Mouse (Mus musculus) lung, adult 2 months (tissue): ENCODE results near the gene Zfp57. TPM values are rescaled to one million over a fixed set of nuclear protein-coding genes. Genes with fewer than 3 reads are reported as not detected.
A peak's percentile ranks its signal among the peaks of the same experiment; 100 is the strongest.

Source experiments
- DNase-seq: peaks from one replicate; pipeline ENCODE4 v3.0.0; 2022
- H3K4me1 ChIP-seq: fragments of 200-500 bp; 2 replicates; pipeline ENCODE4 v1.6.1; 2011; ENCODE audit warnings: low read length; ENCODE audit not compliant: control insufficient read depth, insufficient read depth
- H3K4me3 ChIP-seq: fragments of 200-500 bp; replicated peaks from 2 replicates; pipeline ENCODE3; 2011; ENCODE audit warnings: low read depth, mild to moderate bottlenecking, control low read depth, low read length; ENCODE audit errors: extremely low read depth
- CTCF ChIP-seq: fragments of 200-500 bp; IDR thresholded peaks from 2 replicates; pipeline ENCODE4 v1.5.1; 2011; ENCODE audit warnings: mild to moderate bottlenecking, low read length, control low read depth; ENCODE audit not compliant: insufficient read depth
- POLR2A ChIP-seq: fragments of 200-500 bp; IDR thresholded peaks from 2 replicates; pipeline ENCODE4 v1.6.1; 2011; ENCODE audit warnings: low read depth, mild to moderate bottlenecking, control low read depth, low read length, borderline replicate concordance; ENCODE audit errors: extremely low read depth
- WGBS: fragments of 180-500 bp; shearing (Covaris S2); methylation state at CpG from one replicate; pipeline ENCODE4 v1.1.7; 2018; 5-methylcytosine and 5-hydroxymethylcytosine counted together
- polyA plus RNA-seq: library from polyadenylated mRNA; depleted of rRNA; stranded (reverse); fragments of >200 nt; gene quantifications from 2 replicates; pipeline ENCODE4 v1.2.3, GENCODE M21; 2012; rRNA removed

Gene Zfp57
- 12.8 and 21.6 TPM in 2 replicates for polyA plus RNA-seq

DNA sequence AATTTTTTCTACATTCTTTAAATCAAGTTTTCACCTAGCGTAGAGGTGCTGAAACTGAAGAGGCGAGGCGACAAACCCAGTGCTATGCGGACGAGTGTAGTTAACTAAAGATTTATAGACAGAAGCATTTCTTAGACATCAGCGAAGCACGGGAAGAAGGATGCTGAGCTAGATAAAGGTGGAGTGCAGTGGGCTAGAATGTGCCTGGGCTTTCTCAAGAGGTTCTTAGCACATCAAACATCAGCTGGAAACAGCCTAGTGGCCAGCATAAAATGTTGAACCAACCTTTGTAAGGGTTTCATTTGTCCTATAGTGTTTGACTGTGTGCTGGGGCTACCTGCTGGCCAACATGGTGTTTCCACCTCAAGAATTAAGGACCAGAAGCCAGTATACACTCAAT, at the start of gene Zfp57:
Zfp57 (plus strand) TSS at position 301 of the 400 bp plus-strand sequence.
- H3K4me3 ChIP-seq = no peak within 1 kb of the TSS
- 93% methylated on average over 7 of the region's 7 CpGs for WGBS

GRCm38 (mm10) chr17:36952631-36953030, 48.3 kb upstream of the Zfp57 start:
- peaks cover 3% of the 10 kb centered on the region for H3K4me1 ChIP-seq
- H3K4me3 ChIP-seq = no peak overlapping the region
- DNase-seq = no peak
- TF ChIP-seq POLR2A (no peak), CTCF (no peak)
- 95% methylated on average over 2 of the region's 2 CpGs for WGBS

More for the DNA sequence above, at the start of gene Zfp57:
- no peak for TF ChIP-seq CTCF
- no peak for TF ChIP-seq POLR2A
- DNase-seq = no peak
- H3K4me1 ChIP-seq = peaks cover 4% of the 10 kb centered on the region

DNA sequence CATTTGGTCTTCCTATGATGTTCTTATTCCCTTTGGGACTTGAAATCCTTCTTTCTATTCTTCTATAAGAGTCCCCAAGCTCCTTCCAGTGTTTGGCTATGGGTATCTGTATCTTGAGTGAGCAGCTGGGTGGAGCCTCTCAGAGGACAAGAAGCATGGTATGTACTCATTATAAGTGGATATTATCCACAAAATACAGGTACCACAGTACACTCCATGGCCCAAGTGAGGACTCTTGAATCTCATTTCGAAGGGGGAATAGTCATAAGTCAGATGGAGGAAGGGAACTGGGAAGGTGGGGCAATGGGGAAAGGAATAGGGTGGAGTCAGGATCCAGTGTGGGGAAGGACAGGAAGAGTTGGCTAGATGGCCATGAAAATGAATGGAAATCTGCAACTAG, 47.9 kb upstream of the Zfp57 start:
- no peak overlapping the region for H3K4me3 ChIP-seq
- H3K4me1 ChIP-seq = peaks cover 4% of the 10 kb centered on the region
- WGBS = 70% methylated on average over 1 of the region's 1 CpGs
- no peak for DNase-seq
- TF ChIP-seq CTCF (no peak), POLR2A (no peak)

GRCm38 (mm10) chr17:36957999-36958743, 42.8 kb upstream of the Zfp57 start, which contains the start of the genes Znrd1 and Znrd1as:
Znrd1 (minus strand) TSS chr17:36958559.
Znrd1as (plus strand) TSS chr17:36958592.
- under 1% methylated on average over 46 of the region's 46 CpGs for WGBS
- H3K4me1 ChIP-seq = peaks cover 6% of the 10 kb centered on the region
- peak within 1 kb of the TSS; percentile 88 for H3K4me3 ChIP-seq
- TF ChIP-seq POLR2A = peak; percentile 77; the same call in 1 of the 2 replicates
- TF ChIP-seq CTCF = no peak
- peak; percentile 88 for DNase-seq

DNA sequence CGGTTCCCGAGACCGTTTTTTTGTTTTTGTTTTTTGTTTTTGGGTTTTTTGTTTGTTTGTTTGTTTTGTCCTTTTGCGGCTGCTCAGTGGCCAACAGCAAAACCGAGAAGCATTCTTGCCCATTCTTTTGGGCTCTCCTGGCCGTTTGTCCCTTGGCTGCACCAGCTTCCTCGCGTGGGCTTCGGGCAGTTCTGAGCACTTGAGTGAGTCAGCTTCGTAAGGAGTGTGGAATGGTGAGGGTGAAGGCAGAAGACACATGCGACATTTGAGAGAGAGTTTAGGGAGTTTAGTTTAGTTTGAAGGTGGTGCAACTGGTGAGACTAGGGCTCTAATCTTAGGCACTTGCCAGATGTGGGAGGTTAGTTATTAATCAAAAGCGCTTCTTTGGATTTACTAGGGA, 42.1 kb upstream of the Zfp57 start:
- no peak for DNase-seq
- WGBS = 11% methylated on average over 12 of the region's 12 CpGs
- peak overlapping the region; percentile 88 for H3K4me3 ChIP-seq
- no peak for TF ChIP-seq CTCF
- TF ChIP-seq POLR2A = no peak
- H3K4me1 ChIP-seq = peaks cover 6% of the 10 kb centered on the region

GRCm38 (mm10) chr17:36961125-36961524, 39.8 kb upstream of the Zfp57 start:
- no peak overlapping the region for H3K4me3 ChIP-seq
- H3K4me1 ChIP-seq = peaks cover 6% of the 10 kb centered on the region
- DNase-seq = no peak
- no peak for TF ChIP-seq CTCF
- no peak for TF ChIP-seq POLR2A
- 54% methylated on average over 1 of the region's 1 CpGs for WGBS

DNA sequence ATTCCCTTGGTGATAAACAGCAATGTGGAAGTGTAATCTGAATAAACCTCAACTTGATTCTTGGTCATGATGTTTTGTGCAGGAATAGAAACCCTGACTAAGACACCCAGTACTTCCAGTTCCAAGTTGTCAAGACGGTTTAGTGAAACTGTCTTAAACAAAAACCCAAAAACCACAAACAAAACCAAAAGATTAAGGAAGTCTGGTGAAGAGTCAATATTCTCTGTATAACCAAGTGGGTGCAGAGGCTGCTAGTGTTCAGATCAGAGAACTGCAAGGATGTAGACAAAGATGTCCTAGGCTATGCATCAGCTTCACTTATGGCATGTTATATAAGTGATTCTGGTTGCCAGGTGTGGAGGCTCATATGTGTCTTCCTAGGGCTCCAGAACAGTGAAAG, 34.1 kb upstream of the Zfp57 start:
- Histone ChIP-seq H3K4me3 (no peak overlapping the region), H3K4me1 (no peaks in the 10 kb centered on the region)
- DNase-seq = no peak
- TF ChIP-seq POLR2A = no peak
- TF ChIP-seq CTCF = no peak
- 73% methylated on average over 1 of the region's 1 CpGs for WGBS

DNA sequence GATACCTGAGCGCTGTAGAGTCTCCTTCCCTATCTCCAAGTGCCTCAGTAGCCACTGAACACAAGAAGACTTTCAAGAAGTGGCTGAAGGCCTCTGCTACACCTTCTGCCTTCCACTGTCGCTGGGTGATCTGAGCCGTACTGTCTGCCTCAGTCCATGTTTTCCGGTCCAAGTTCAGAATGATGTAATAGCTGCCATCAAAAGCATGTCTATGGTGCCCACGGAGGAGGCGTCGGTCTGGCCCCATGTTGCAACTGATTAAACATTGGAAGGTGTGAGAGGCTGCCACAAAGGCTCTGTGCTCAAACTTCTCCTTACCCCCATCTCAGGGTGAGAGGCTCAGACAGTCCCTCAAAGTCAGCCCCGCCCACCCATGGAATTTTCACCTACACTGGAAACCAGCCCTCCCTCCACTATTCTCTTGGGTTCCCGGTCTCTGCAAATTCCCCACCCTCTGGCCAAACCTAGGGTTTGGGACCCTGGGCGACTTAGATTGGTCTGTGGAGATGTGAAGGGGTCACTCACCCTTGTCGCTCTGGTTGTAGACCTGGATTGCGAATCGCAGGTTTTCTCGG, 30.6 kb upstream of the Zfp57 start:
- no peak overlapping the region for H3K4me3 ChIP-seq
- 66% methylated on average over 14 of the region's 14 CpGs for WGBS
- no peaks in the 10 kb centered on the region for H3K4me1 ChIP-seq
- TF ChIP-seq POLR2A (no peak), CTCF (no peak)
- DNase-seq = no peak

GRCm38 (mm10) chr17:36971172-36971850, 29.7 kb upstream of the Zfp57 start:
- TF ChIP-seq CTCF = no peak
- no peak for TF ChIP-seq POLR2A
- no peak for DNase-seq
- Histone ChIP-seq H3K4me3 (no peak overlapping the region), H3K4me1 (no peaks in the 10 kb centered on the region)
- 71% methylated on average over 6 of the region's 6 CpGs for WGBS

DNA sequence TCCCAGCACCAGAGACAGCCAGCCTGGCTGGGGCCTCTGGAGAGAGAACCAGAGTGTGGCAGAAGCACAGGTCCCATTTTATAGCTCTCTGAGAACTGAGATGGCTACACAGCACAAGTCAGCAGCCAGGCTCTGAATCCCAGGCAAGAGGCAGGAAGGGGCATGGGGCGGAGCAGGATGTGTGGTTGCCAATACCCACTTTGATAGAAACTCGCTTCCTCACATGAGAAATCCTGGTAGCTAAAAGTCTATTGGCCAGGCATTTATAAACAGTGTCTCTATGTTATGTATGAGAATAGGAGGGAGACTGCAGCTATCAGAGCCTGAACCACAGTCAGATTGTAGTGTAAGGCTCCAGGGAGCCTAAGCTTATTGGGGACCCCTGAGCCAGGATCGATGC, 28.2 kb upstream of the Zfp57 start:
- H3K4me3 ChIP-seq = no peak overlapping the region
- TF ChIP-seq POLR2A = no peak
- 53% methylated on average over 3 of the region's 3 CpGs for WGBS
- DNase-seq = no peak
- H3K4me1 ChIP-seq = no peaks in the 10 kb centered on the region

DNA sequence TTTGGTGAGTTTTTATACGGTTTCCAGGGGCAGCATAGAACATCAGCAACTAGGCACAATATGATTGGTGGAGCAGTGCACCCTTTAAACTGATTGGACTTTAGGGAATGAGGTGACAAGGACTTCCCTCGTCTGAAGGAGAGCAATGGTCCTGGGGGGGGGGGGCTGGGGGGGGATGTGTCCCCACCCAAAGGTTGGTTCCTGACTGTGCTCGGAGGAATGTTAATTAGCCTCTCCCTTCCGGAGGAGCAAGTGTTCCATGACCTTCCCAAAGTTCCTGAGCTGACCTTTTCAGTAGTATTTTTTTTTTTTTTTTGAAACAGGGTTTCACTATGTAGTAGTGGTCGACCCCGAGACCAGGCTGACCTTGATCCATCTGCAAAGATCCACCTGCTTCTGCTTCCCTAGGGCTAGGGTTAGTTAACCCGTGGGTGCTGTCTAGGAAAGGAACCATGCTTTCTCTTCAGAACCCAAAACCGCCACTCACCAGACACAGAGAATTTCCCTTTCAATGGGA, 27.6 kb upstream of the Zfp57 start:
- H3K4me3 ChIP-seq = no peak overlapping the region
- WGBS = 65% methylated on average over 8 of the region's 8 CpGs
- DNase-seq = no peak
- H3K4me1 ChIP-seq = no peaks in the 10 kb centered on the region
- no peak for TF ChIP-seq CTCF
- TF ChIP-seq POLR2A = no peak
